Mouse (Mus musculus): ENCODE data around the gene Phc2. TPM values are rescaled to one million over a fixed set of nuclear protein-coding genes. Genes with fewer than 3 reads are reported as not detected.
"Not testable (repeated sequence)": the region's sequence is repeated elsewhere in the genome, so short reads cannot be mapped to it uniquely, and the experiment has no call there.

Phc2 gene
- polyA plus RNA-seq, 1 experiment from 2014 or later: 27.1 TPM

- WGBS: 43% methylated on average over 3 of the region's 3 CpGs
- DNase-seq (ENCODE audit: low spot score): no peak
- no peak for TF ChIP-seq EP300 (optimal IDR thresholded peaks at IDR 0.05)
- TF ChIP-seq CTCF (IDR thresholded peaks at IDR 0.05; ENCODE audit: low read depth): no peak
- Histone ChIP-seq H3K4me2 (replicated peaks; ENCODE audit: low read depth) (no peak overlapping the region), H3K9me3 (ENCODE audit: control insufficient read depth, low read length) (no peaks in the 10 kb centered on the region), H3K9ac (ENCODE audit: low read length) (no peak overlapping the region), H3K27me3 (ENCODE audit: control insufficient read depth, insufficient read depth, low read length) (no peaks in the 10 kb centered on the region), H3K27ac (replicated peaks) (no peak overlapping the region), H3K36me3 (ENCODE audit: control insufficient read depth, insufficient read depth, low read length) (no peaks in the 10 kb centered on the region), H3K4me3 (ENCODE audit: low read depth, low read length) (no peak overlapping the region), H3K4me1 (replicated peaks; ENCODE audit: control insufficient read depth, insufficient read depth) (peaks cover 3% of the 10 kb centered on the region; the same call in 1 of the 2 replicates)
- no peak for ATAC-seq (ENCODE audit: low FRiP score, low TSS enrichment)
These were observed 3.0 kb upstream of the Phc2 start for GRCm38 (mm10) chr4:128651530-128651929.

- peaks cover 3% of the 10 kb centered on the region; the same call in 1 of the 2 replicates for H3K4me1 ChIP-seq (replicated peaks; ENCODE audit: control insufficient read depth, insufficient read depth)
- DNase-seq (ENCODE audit: low spot score) (no peak), ATAC-seq (ENCODE audit: low FRiP score, low TSS enrichment) (no peak)
- WGBS: 55% methylated on average over 5 of the region's 5 CpGs
- H3K4me3 ChIP-seq (ENCODE audit: low read depth, low read length): no peak overlapping the region
- no peak overlapping the region for H3K27ac ChIP-seq (replicated peaks)
- no peaks in the 10 kb centered on the region for H3K36me3 ChIP-seq (ENCODE audit: control insufficient read depth, insufficient read depth, low read length)
- H3K4me2 ChIP-seq (replicated peaks; ENCODE audit: low read depth): no peak overlapping the region
- H3K27me3 ChIP-seq (ENCODE audit: control insufficient read depth, insufficient read depth, low read length): no peaks in the 10 kb centered on the region
- no peaks in the 10 kb centered on the region for H3K9me3 ChIP-seq (ENCODE audit: control insufficient read depth, low read length)
- no peak overlapping the region for H3K9ac ChIP-seq (ENCODE audit: low read length)
- TF ChIP-seq CTCF (IDR thresholded peaks at IDR 0.05; ENCODE audit: low read depth): no peak
- TF ChIP-seq EP300 (optimal IDR thresholded peaks at IDR 0.05): no peak
These were observed 1.8 kb upstream of the Phc2 start for GRCm38 (mm10) chr4:128652584-128653298.

- H3K4me1 ChIP-seq (replicated peaks; ENCODE audit: control insufficient read depth, insufficient read depth): peaks cover 3% of the 10 kb centered on the region; the same call in 1 of the 2 replicates
- TF ChIP-seq CTCF (IDR thresholded peaks at IDR 0.05; ENCODE audit: low read depth): no peak
- no peak for TF ChIP-seq EP300 (optimal IDR thresholded peaks at IDR 0.05)
- H3K27me3 ChIP-seq (ENCODE audit: control insufficient read depth, insufficient read depth, low read length): no peaks in the 10 kb centered on the region
- no peak for DNase-seq (ENCODE audit: low spot score)
- H3K36me3 ChIP-seq (ENCODE audit: control insufficient read depth, insufficient read depth, low read length): no peaks in the 10 kb centered on the region
- no peak for ATAC-seq (ENCODE audit: low FRiP score, low TSS enrichment)
- peak overlapping the region; percentile 99 for H3K4me2 ChIP-seq (replicated peaks; ENCODE audit: low read depth)
- H3K9me3 ChIP-seq (ENCODE audit: control insufficient read depth, low read length): no peaks in the 10 kb centered on the region
- H3K9ac ChIP-seq (ENCODE audit: low read length): peak overlapping the region; percentile 71
- H3K4me3 ChIP-seq (ENCODE audit: low read depth, low read length): peak overlapping the region; percentile 69
- no peak overlapping the region; the same call in 1 of the 2 replicates for H3K27ac ChIP-seq (replicated peaks)
- 11% methylated on average over 12 of the region's 12 CpGs for WGBS
These were observed 944 bp downstream of the Phc2 start for GRCm38 (mm10) chr4:128655446-128655845.

GRCm38 (mm10) chr4:128660196-128660595 is 5.7 kb downstream of the Phc2 start:
- 80% methylated on average over 8 of the region's 8 CpGs for WGBS
- TF ChIP-seq CTCF (IDR thresholded peaks at IDR 0.05; ENCODE audit: low read depth) (no peak), EP300 (optimal IDR thresholded peaks at IDR 0.05) (no peak)

GRCm38 (mm10) chr4:128661063-128661462 is 6.6 kb downstream of the Phc2 start:
- H3K4me2 ChIP-seq (replicated peaks; ENCODE audit: low read depth): no peak overlapping the region
- TF ChIP-seq EP300 (optimal IDR thresholded peaks at IDR 0.05) (no peak), CTCF (IDR thresholded peaks at IDR 0.05; ENCODE audit: low read depth) (no peak)
- 66% methylated on average over 8 of the region's 8 CpGs for WGBS
- ATAC-seq (ENCODE audit: low FRiP score, low TSS enrichment) (no peak), DNase-seq (ENCODE audit: low spot score) (no peak)
- H3K27ac ChIP-seq (replicated peaks): no peak overlapping the region
- H3K9ac ChIP-seq (ENCODE audit: low read length): no peak overlapping the region
- no peaks in the 10 kb centered on the region for H3K27me3 ChIP-seq (ENCODE audit: control insufficient read depth, insufficient read depth, low read length)
- no peaks in the 10 kb centered on the region for H3K9me3 ChIP-seq (ENCODE audit: control insufficient read depth, low read length)
- no peaks in the 10 kb centered on the region for H3K4me1 ChIP-seq (replicated peaks; ENCODE audit: control insufficient read depth, insufficient read depth)
- no peaks in the 10 kb centered on the region for H3K36me3 ChIP-seq (ENCODE audit: control insufficient read depth, insufficient read depth, low read length)
- H3K4me3 ChIP-seq (ENCODE audit: low read depth, low read length): no peak overlapping the region

More at GRCm38 (mm10) chr4:128660196-128660595, 5.7 kb downstream of the Phc2 start:
- no peaks in the 10 kb centered on the region for H3K27me3 ChIP-seq (ENCODE audit: control insufficient read depth, insufficient read depth, low read length)
- no peak overlapping the region for H3K4me2 ChIP-seq (replicated peaks; ENCODE audit: low read depth)
- H3K9me3 ChIP-seq (ENCODE audit: control insufficient read depth, low read length): no peaks in the 10 kb centered on the region
- H3K4me3 ChIP-seq (ENCODE audit: low read depth, low read length): no peak overlapping the region
- no peak overlapping the region for H3K27ac ChIP-seq (replicated peaks)
- no peak for ATAC-seq (ENCODE audit: low FRiP score, low TSS enrichment)
- peaks cover 1% of the 10 kb centered on the region; the same call in 1 of the 2 replicates for H3K4me1 ChIP-seq (replicated peaks; ENCODE audit: control insufficient read depth, insufficient read depth)
- no peak for DNase-seq (ENCODE audit: low spot score)
- H3K9ac ChIP-seq (ENCODE audit: low read length): no peak overlapping the region
- no peaks in the 10 kb centered on the region for H3K36me3 ChIP-seq (ENCODE audit: control insufficient read depth, insufficient read depth, low read length)

- no peaks in the 10 kb centered on the region for H3K27me3 ChIP-seq (ENCODE audit: control insufficient read depth, insufficient read depth, low read length)
- ATAC-seq (ENCODE audit: low FRiP score, low TSS enrichment) (no peak), DNase-seq (ENCODE audit: low spot score) (no peak)
- H3K9me3 ChIP-seq (ENCODE audit: control insufficient read depth, low read length): no peaks in the 10 kb centered on the region
- WGBS: 72% methylated on average over 3 of the region's 3 CpGs
- H3K27ac ChIP-seq (replicated peaks): no peak overlapping the region
- no peak overlapping the region for H3K4me2 ChIP-seq (replicated peaks; ENCODE audit: low read depth)
- no peaks in the 10 kb centered on the region for H3K4me1 ChIP-seq (replicated peaks; ENCODE audit: control insufficient read depth, insufficient read depth)
- no peaks in the 10 kb centered on the region for H3K36me3 ChIP-seq (ENCODE audit: control insufficient read depth, insufficient read depth, low read length)
- TF ChIP-seq EP300 (optimal IDR thresholded peaks at IDR 0.05): no peak
- TF ChIP-seq CTCF (IDR thresholded peaks at IDR 0.05; ENCODE audit: low read depth): no peak
- H3K9ac ChIP-seq (ENCODE audit: low read length): no peak overlapping the region
- no peak overlapping the region for H3K4me3 ChIP-seq (ENCODE audit: low read depth, low read length)
These were observed 9.5 kb downstream of the Phc2 start for GRCm38 (mm10) chr4:128664002-128664401.

GRCm38 (mm10) chr4:128666362-128666761 is 11.9 kb downstream of the Phc2 start:
- not testable (repeated sequence) for ATAC-seq (ENCODE audit: low FRiP score, low TSS enrichment); H3K27ac ChIP-seq (replicated peaks)

GRCm38 (mm10) chr4:128667195-128667594 is 12.7 kb downstream of the Phc2 start:
- 59% methylated on average over 4 of the region's 4 CpGs for WGBS
- H3K9ac ChIP-seq (ENCODE audit: low read length); H3K36me3 ChIP-seq (ENCODE audit: control insufficient read depth, insufficient read depth, low read length); H3K9me3 ChIP-seq (ENCODE audit: control insufficient read depth, low read length); ATAC-seq (ENCODE audit: low FRiP score, low TSS enrichment); H3K4me3 ChIP-seq (ENCODE audit: low read depth, low read length); H3K27ac ChIP-seq (replicated peaks); DNase-seq (ENCODE audit: low spot score); H3K27me3 ChIP-seq (ENCODE audit: control insufficient read depth, insufficient read depth, low read length); H3K4me2 ChIP-seq (replicated peaks; ENCODE audit: low read depth); H3K4me1 ChIP-seq (replicated peaks; ENCODE audit: control insufficient read depth, insufficient read depth): not testable (repeated sequence)

More at GRCm38 (mm10) chr4:128666362-128666761, 11.9 kb downstream of the Phc2 start:
- 47% methylated on average over 7 of the region's 7 CpGs for WGBS
- not testable (repeated sequence) for H3K36me3 ChIP-seq (ENCODE audit: control insufficient read depth, insufficient read depth, low read length); H3K9me3 ChIP-seq (ENCODE audit: control insufficient read depth, low read length); H3K4me3 ChIP-seq (ENCODE audit: low read depth, low read length); H3K4me1 ChIP-seq (replicated peaks; ENCODE audit: control insufficient read depth, insufficient read depth); H3K4me2 ChIP-seq (replicated peaks; ENCODE audit: low read depth); H3K9ac ChIP-seq (ENCODE audit: low read length); DNase-seq (ENCODE audit: low spot score); H3K27me3 ChIP-seq (ENCODE audit: control insufficient read depth, insufficient read depth, low read length)

Data from stomach, postnatal 0 days (tissue).